Mouse (Mus musculus) central nervous system, embryonic 11.5 days (tissue): ENCODE data around the gene U2af1. TPM values are rescaled to one million over a fixed set of nuclear protein-coding genes. Genes with fewer than 3 reads are reported as not detected.

Experiments
- polyA plus RNA-seq: library from polyadenylated mRNA; depleted of rRNA; stranded (reverse); fragments of >200 nt; gene quantifications from 2 replicates; pipeline ENCODE4 v1.2.3, GENCODE M21; 2012; rRNA removed

The U2af1 gene
- 429 and 627 TPM in 2 replicates for polyA plus RNA-seq

DNA sequence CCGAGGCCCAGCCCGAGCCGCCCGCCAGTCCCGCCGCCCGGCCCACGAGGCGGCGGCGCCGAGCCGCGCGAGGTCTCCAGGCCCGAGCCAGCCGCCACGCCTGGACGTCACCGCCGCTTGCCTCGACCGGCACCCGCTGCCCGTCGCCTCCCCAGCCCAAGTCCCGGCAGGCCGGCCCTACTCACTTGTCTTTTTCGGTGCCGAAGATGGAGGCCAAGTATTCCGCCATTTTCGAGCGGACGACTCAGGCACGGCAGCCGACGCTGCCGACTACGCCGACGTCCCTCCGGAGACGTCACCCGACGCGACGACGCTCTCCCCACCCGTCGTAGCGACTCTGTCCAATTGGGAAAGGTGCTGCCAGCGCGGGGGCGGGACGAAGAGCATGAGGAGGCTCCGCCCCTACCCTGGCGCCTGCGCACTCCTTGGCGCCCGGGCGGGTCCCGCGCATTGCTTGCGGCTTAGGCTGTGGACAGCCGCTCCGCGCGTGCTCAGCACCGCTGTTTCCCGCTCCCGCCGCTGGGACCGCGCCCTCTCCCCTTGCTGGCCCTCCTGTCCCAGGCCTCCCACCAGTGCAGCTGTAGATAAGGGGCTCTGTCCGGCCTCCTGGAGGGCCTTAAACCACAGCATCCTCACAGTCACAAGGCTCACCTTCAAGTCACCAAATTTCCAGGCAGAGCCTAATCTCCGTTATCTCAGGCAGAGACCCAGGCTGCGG is at the start of gene U2af1:
Gene U2af1 (minus strand): TSS at position 425 of the 718 bp plus-strand sequence.

DNA sequence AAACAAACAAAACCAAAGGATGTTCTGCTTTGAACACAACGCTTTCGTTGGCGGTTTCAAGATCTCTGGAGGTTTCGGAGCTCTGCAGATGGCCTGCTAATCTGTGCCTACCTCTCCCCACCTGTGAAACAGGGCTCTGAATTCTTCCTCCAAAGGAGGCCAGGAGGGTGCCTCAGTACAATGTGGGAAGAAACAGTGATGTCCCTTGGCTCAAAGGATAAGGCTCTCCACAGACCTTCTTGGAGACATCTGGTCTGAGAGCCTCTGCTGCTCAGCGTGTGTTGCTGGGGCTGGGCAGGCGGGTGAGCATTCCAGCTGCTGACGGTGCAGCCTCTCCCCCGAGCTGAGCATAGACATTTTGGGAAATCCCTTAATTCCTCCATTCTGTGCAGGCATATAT is 18.8 kb upstream of the U2af1 start, which contains the start of gene Cryaa:
Gene Cryaa (plus strand): TSS at position 301 of the 400 bp plus-strand sequence.

GRCm38 (mm10) chr17:31636942-31637811 is 21.5 kb downstream of the U2af1 start, which contains the start of gene Cbs:
Gene Cbs (minus strand): TSS chr17:31637238.

Other genes with a start within 250 kb of the U2af1 start
- 40.1 and 44.8 TPM in 2 replicates for gene Wdr4, start 138.9 kb downstream of the U2af1 start, polyA plus RNA-seq
- 126 and 173 TPM in 2 replicates for gene Ndufv3, start 138.8 kb downstream of the U2af1 start, polyA plus RNA-seq
- gene Pknox1, start 94.2 kb downstream of the U2af1 start, polyA plus RNA-seq: 26.0 and 31.6 TPM in 2 replicates
- 1.3 and 1.6 TPM in 2 replicates for gene Cbs, start 21.7 kb downstream of the U2af1 start, polyA plus RNA-seq
- gene Cryaa, start 18.9 kb upstream of the U2af1 start, polyA plus RNA-seq: 1.2 and 1.8 TPM in 2 replicates
- gene Sik1, start 196.9 kb upstream of the U2af1 start, polyA plus RNA-seq: 13.7 and 14.6 TPM in 2 replicates